Mouse (Mus musculus) heart, postnatal 0 days (tissue): ENCODE results near the gene Atxn3.

Source experiments
- CTCF ChIP-seq: IDR thresholded peaks from 2 replicates; pipeline ENCODE4 v1.5.1; 2016; ENCODE audit warnings: antibody characterized with exemption, control low read depth, low read depth
- EP300 ChIP-seq: IDR thresholded peaks from 2 replicates; pipeline ENCODE4 v1.6.1; 2016; ENCODE audit warnings: antibody characterized with exemption, low read depth

- TF ChIP-seq CTCF: no peak
- no peak for TF ChIP-seq EP300
Measured at GRCm38 (mm10) chr12:101978588-101978987, 20.5 kb upstream of the Atxn3 start.
